Mouse (Mus musculus): Measurements from ENCODE around the gene Alg9. TPM values are rescaled to one million over a fixed set of nuclear protein-coding genes. Genes with fewer than 3 reads are reported as not detected.

Gene Alg9
- total RNA-seq, 2 experiments from 2014 or later: 24.7 to 30.8 TPM

DNA sequence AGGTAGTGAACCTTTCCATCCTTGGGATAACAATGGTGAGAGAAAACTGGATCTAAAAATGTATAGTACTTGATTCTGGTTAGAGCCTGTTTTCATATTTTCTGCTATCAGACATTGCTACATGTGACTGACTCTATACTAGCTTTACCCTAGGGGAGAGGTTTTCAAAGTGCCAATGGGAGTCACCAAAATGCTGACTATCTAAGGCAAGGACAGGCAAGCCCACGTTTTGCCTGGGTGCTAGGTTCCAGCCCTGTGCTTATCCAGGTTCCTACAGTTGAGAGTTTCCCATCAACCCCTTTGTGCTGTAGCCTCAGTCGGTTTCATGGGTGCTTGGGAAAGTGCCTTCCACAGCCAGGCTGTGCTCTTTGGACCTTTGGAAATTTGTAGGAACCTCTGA lies 36.9 kb downstream of the Alg9 start:
- ATAC-seq (replicated peaks; ENCODE audit: poor library complexity): 0 out of 2 replicates have a peak, but pooled peaks have one; percentile 5

DNA sequence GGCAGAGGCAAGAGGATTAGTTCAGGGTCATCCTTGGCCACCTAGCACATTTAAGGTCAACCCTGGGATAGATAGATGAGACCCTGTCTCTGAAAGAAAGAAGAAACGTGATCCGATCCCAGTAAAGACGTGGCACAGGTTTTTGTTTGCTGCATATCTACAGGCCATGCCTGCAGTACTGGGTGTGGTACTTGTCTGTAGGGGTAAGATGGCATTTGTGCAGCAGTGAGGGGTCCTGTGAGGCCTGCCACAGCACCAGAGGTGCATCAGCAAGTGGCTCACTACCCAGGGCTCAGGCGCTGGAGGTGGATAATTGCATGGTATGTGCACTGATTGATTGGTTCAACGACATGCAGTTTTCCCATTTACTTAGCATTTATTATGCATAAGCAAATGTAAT lies 39.0 kb downstream of the Alg9 start:
- ATAC-seq (replicated peaks; ENCODE audit: poor library complexity): no peak

DNA sequence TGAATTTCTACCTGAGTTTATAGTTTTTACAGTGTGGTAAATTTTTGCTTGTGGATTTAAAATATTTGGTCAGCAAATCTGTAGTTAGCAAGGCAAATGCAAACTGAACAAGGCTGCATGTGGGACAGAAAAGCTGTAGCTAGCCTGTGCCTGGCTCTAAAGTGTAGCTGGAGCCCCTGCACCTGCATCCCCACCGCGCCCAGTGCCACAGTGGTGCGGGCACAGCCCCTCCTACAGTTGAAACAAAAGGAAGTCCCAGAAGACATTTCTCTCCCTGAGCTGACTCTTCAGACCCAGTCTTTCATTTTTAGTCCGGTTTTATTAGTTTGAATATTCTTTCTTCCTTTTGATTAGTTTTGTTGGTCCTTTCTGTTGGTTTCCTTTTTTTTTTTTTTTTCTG lies 40.8 kb downstream of the Alg9 start:
- no peak for ATAC-seq (replicated peaks; ENCODE audit: poor library complexity)

DNA sequence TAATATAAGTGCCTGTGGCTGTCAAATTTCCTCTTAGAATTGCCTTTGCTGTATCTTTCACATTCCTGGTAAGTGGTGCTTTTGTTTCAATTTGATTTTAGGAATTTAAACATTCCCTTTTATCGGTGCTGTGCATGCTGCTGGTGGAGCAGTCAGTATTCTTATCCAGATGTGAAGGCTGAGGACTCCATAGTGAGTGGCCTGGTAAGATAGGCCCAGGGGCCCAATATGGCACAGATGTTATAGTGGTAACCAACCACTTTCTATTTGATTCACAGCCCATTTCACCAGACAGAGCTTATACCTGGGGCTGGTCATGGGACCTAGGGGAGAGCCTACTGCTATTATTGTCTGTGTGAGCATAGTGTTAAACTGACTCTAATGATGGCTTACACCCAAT lies 41.7 kb downstream of the Alg9 start:
- 0 out of 2 replicates have a peak, but pooled peaks have one; percentile 16 for ATAC-seq (replicated peaks; ENCODE audit: poor library complexity)

DNA sequence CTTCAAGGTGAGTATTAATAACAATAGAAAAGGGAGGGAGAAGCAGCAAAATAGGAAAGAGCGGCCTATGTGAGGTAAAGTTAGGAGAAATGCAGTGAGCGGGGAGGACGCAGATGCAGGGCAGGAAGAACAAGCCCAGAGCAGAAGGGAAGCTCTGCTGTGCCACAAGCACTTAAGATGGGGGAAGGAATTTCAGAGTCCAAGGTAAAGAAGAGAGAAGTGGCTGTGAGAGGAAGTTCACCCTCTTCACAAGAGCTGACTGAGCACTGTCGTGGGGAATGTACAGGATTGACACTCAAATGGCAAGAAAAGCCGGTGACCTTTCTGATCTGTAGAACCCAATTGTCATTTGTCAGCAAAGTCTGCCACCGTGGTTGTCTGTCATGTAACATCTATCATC lies 43.2 kb downstream of the Alg9 start:
- ATAC-seq (replicated peaks; ENCODE audit: poor library complexity): 0 out of 2 replicates have a peak, but pooled peaks have one; percentile 42

DNA sequence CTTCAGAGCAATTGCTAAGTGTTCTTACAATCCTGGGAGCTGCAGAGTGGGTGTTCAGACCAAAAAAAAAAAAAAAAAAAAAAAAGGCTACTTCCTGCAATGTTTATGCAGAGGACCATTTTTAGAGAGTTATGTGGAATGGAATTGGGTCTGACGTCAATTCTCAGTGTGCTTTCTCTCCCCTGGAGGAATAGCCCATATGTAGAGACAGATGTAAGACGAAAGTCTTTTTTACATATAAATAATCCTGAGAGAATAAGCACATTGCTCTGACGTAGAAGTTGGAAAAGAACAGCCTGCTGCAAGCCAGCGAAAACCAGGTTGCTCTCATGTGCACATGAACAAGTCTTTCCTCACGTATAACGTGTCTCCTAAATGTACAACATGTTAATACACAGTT lies 44.9 kb downstream of the Alg9 start:
- no peak for ATAC-seq (replicated peaks; ENCODE audit: poor library complexity)

DNA sequence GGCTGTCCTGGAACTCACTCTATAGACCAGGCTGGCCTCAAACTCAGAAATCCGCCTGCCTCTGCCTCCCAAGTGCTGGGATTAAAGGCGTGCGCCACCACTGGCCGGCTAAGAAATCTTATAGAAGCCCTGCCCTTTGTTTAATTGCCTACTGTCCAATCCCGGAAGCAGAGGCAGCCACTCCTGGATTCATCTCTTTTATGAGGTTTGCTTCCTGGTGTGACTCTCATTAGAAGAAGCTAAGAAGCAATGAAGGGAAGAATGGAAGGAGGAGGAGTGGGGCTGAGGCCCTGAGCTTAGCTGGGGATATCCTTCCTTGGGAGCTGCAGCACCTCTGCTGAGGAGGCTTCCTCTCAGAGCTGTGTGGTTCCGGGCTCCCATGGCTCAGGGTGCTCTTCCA lies 46.8 kb downstream of the Alg9 start:
- ATAC-seq (replicated peaks; ENCODE audit: poor library complexity): no peak

DNA sequence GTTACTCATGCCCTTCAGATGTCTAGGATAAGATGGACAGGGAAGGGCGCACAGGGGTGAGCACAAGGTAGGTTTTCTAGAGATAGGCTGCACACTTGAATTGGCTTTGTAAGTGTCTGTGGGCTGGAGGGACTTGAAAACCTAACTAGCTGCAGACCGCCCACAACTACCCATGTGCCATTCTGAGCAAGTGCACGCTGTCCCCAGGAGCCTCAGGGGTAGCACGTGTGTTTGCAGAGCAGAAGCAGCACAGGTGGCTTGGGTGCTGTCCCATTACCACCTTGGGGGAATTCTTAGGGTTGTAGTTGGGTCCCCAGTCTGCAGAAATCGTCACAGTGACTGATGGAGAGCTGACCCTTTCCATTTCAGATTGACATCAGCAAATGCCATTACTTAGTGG lies 47.4 kb downstream of the Alg9 start:
- ATAC-seq (replicated peaks; ENCODE audit: poor library complexity): no peak

DNA sequence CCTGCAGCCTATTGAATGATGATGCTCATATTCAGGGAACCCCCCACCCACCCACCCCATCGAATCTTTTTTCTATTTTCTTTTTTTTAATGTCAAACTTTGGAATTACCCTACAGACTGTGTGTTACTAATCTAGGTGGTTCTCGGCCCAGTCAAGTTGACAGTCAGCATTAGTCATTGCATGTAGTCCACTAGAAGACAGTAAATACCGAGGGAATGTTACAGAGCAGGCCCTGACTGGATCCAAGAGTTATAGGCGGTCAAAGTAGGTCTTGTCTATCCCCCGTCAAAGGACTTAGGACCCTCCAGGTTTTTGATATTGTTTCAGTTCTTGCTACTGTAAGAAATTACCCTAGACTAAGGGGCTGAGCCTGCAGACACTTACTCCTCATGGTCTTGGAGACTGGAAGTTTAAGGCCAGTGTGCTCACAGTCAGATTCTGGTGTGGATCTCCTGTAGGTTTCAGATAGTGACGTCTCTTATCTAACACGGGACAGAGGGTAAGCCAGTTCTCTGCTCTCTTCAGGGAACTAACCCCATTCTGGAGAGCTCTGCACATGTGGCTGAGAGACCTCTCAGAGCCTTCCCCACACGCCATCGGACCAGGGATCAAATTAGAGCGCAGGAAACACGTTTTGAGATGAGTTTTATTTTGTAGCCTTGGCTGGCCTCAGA lies 49.1 kb downstream of the Alg9 start:
- peak; percentile 96 for ATAC-seq (replicated peaks; ENCODE audit: poor library complexity)

DNA sequence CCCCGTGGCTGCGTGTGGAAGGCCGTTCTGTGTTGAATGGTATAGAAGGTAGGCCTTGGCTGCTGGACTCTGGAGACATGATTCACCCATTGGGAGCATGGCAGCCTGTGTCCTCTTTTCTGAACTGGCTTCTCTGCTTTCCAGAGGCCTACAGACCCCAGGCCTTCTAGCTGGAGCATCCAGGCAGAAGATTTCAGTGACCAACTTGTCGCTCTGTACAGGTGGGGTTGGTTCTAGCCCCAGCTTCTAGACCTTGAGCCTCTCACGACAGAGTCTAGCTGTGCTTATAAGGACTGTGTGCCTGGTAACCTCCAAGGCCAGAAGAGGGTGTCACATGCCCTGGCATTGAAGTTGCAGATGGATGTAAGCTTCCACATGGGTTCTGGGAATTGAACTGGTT lies 56.7 kb downstream of the Alg9 start:
- ATAC-seq (replicated peaks; ENCODE audit: poor library complexity): no peak

DNA sequence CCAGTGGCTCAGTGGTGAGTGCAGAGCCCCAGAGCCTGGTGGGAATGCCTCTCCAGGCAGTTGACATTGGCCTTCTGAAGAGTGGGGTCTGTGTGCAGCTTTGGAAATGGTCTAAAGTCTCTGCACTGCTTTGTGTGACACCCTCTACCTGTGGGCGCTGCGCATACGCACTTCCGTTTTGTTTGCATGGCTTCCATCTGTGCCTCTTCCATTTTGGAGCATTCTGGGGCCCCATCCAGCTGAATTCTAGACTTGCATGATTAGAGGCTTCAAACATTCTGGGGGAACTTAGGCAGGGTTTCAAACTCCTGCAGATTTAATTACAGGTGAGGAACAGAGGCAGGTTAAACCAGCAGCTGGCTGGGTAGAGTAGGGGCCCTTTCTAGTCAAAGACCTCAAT lies 57.3 kb downstream of the Alg9 start:
- ATAC-seq (replicated peaks; ENCODE audit: poor library complexity): no peak

DNA sequence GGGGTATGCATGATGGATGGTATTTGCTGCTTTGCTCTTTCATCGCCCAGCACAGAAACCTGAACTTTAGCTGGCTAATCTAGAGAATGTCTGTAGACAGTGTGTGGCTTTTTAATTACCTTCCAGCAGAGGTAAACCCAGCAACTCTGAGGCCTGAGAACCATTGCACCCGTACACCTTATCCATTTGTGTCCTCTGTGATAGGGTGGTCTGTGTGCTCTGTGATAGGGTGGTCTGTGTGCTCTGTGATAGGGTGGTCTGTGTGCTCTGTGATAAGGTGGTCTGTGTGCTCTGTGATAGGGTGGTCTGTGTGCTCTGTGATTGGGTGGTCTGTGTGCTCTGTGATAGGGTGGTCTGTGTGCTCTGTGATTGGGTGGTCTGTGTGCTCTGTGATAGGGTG lies 57.8 kb downstream of the Alg9 start:
- 0 out of 2 replicates have a peak, but pooled peaks have one; percentile 21 for ATAC-seq (replicated peaks; ENCODE audit: poor library complexity)

DNA sequence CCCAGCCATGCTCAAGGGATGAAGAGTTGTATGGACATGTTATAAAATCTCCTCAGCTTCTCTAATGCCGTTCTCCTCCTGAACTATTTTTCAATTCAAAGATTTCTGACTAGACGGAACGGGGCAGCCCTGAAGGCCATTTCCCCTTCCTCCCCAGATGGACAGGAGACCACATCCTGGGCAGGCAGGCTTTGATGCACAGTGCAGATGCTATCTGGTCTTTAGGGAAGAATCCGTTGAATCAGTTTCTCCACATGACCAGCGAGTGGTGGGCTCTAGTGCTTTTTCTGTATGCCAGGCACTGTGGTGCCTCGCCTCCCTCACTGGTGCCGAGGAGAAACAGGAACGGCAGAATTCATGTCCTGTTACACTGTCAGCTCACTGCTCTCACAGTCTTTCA lies 59.0 kb downstream of the Alg9 start:
- peak; percentile 54 for ATAC-seq (replicated peaks; ENCODE audit: poor library complexity)

DNA sequence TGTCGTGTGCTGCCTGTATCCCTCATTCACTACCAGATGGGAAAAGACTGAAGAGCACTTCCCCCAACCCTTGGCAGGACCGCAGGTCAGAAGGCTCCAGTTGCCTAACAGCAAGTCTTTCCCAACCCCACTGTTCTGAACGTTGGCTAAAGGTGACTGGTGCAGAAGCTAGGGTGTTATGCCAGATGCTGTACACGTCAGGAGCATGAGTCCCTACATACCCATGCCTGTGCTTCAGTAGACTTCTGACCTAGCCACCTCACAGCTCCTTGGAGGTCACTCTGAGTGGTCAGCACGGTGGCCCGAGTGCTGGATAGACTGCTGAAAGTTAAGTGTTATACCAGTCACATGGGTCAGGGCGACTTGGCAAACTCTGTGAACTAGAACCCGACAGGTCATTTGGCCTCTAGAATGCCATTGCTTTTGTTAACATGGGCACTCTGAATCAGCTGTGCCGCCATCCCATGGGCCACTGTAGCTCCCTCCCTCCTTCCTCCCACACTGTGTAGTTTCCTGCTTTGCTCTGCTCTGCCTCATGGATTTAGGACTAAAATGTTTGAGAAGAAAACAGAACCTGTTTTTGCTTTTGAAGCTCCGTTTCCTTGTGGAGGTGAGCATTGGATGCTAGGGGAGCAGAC lies 60.4 kb downstream of the Alg9 start:
- ATAC-seq (replicated peaks; ENCODE audit: poor library complexity): peak; percentile 90

DNA sequence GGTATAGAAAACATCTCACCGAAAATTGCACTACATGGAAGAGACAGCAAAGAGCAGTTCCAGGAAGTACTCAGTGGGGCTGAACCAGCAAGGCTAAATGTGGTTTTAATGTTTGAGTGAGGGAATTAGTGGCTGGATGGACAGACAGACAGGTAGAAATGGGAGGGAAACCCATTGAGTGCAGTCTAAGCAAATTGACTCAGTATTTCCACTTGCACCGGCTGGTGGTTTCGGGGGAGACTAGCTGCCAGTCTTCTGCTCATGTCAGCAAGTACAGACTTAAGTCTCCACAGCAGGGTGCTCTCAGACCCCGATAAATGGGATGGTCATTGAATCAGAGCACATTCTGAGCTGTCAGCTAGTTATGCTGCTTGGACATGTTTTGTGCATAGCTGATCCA lies 61.3 kb downstream of the Alg9 start:
- ATAC-seq (replicated peaks; ENCODE audit: poor library complexity): no peak

DNA sequence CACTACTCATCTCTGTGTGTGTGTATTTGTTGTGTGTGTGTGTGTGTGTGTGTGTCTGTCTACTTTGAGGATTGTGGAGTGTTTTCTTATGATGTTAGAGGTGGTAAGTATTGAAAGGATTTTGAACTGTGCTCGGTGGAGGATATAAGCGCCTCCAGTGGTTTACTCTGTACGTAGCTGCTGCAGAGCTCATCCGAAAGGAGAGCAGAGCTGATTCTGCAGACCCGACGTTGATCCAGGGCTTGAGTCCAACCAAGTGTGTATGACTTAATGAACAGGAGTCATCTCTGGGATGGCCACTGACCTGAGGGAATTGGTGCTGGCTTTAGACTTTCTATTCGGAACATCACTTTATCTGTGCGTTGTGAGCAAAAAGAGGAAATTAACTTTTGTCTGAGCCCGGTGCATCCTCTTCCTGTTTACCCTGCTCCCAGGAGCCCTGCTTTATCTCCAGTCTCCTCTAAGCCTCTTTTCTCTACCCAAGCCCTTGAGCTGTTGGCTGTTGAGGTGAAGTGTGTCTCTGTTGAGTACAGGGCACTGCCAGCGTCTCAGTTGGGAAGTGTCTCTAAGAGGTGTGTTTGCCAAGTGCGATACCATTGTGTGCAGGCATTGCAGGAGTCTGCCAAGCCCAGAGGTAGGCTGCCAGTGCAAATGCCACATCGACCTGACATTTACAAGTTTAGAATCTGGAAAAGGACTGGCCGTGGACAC lies 66.4 kb downstream of the Alg9 start:
- ATAC-seq (replicated peaks; ENCODE audit: poor library complexity): peak; percentile 86

DNA sequence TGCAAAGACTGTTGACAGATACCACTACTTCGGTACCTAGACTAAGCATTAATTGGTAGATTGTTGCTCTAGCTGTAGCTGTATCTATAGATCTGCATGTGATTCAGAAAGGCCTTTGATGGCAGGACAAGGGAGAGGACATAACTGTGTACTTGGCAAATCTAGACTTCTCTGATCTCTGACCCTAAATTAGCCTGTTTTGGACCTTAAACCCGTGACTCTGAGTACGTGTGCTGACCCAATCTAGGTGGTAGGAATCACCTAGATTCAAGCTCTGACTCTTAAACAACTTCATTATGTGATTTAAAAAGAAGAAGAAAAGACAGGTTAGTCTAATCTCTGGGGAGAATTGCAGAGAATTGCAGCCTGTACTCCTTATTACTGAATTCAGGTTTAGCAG lies 70.3 kb downstream of the Alg9 start, which contains the start of gene Ppp2r1b:
Ppp2r1b (plus strand) TSS at position 221 of the 400 bp plus-strand sequence.
- no peak for ATAC-seq (replicated peaks; ENCODE audit: poor library complexity)

DNA sequence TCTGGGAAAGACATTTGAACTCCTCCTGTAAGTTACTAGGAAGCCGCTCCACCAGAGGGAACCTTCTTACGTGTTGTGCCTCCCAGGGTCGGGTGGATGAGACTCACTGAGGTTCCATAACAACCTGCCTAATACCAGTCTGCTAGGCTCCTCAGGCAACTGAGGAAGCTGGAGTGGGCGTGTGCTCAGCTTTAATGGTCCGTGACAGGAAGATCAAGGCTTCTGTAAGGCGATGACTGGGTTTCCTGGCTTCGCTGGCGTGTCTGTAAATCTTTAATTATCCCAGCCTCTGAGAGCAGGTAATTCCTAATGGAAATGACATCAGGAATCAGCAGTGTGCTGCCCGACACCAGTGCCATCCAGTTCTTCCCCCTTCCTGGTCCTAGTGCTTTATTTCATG lies 70.7 kb downstream of the Alg9 start:
- no peak for ATAC-seq (replicated peaks; ENCODE audit: poor library complexity)

DNA sequence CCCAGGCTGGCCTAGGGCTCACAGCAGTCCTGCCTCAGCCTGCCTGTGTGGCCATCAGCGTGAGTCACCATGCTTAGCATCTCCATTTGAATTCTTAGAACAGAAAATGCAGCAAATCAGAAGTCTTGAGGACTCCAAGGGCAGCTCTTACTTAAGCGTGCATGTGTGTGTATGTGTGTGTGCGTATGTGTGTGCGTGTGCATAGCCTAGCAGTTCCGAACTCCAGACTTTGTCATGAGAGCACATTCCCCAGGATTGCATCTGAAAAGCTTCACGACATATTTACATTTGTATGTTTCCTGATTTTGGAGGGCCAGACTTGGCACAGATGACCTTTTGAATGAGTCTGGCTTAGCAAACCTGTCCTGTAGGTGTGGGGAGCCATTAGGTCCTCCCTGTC lies 72.3 kb downstream of the Alg9 start:
- ATAC-seq (replicated peaks; ENCODE audit: poor library complexity): no peak

DNA sequence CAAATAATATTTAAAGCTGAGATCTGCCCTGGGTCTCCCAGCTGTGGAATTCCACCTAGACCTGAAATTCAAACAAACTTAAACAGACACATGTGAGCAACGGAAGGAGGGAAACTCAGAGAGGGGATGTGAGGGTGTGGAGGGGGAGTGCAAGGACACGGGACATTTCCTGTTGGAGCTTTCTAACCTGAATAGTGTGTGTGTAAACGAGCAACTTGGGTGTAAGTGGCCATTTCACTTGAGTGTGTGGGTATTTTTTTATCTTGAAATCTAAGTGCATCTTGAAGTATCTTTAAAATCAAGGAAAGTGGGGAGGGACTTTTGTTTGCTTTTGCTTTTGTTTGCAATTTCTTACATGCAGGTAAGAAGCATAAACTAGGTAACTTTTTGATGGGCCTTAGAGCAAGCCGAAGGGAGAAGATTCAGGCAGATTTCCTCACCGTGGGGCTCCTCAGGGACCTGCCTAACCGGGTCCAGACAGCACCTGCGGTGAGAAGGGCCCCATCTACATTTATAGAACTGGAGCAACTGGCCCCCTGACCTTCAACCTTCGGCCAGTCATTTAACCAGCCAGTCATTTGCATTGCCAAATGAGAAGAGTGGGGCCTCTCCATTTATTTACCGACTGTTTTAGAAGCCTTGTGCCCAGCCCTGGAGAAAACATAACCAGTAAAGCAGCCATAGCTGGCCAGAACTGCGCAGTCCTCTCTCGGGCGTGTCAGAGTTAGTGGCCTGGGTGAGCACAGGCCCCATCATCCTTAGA lies 73.0 kb downstream of the Alg9 start:
- ATAC-seq (replicated peaks; ENCODE audit: poor library complexity): no peak

DNA sequence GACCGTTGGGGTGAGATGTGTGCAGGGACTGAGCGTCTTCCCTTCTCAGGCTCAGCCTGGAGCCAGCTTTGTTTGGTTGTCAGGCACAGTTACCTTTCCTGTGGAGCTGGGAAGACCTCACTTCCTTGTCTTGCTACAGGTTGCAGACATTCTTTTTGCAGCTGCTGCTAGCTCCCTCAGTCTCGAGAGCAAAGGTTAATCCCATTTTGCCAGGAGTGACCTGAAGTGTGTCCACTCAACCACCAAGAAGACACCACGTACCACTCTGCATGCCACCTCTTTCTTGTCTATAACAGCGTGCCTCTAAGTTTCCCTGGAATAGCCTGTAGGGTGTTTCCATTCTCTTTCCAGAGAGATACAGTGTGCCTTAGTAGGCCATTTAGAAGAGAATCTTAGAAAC lies 74.0 kb downstream of the Alg9 start:
- no peak for ATAC-seq (replicated peaks; ENCODE audit: poor library complexity)
